Mouse (Mus musculus) cerebellum, adult 2 months (tissue): ENCODE data around the gene Comp.

Experiments used
- CTCF ChIP-seq: fragments of 200-500 bp; IDR thresholded peaks from 2 replicates; pipeline ENCODE4 v1.5.1; 2011; ENCODE audit warnings: low read depth, mild to moderate bottlenecking, control low read depth, low read length, moderate library complexity, borderline replicate concordance; ENCODE audit not compliant: insufficient read depth
- POLR2A ChIP-seq: fragments of 200-500 bp; IDR thresholded peaks from 2 replicates; pipeline ENCODE4 v1.6.1; 2011; ENCODE audit warnings: low read length, control low read depth, borderline replicate concordance; ENCODE audit not compliant: insufficient read depth

DNA sequence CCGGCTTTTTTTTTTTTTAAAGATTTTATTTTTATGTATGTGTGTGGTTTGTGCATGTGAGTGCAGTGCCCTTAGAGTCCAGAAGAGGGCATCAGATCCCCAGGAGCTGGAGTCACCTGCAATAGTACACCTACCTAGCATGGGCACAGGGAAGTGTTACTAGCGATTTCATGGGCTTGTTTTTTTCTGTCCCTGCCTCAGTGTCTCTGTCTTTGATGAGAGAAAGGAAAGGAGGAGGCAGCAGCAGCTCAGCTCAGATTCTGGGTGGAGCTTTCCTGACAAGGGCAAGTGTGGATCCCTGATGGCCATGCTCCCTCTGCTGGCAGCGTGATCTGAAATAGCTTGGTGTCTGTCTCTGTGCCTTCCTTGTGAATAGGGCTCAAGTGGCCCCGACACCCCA, 12.6 kb upstream of the Comp start:
- TF ChIP-seq CTCF (peak; percentile 38; the same call in 1 of the 2 replicates), POLR2A (no peak)
